Mouse (Mus musculus) mature B cell (primary cell): ENCODE measurements around the gene Btnl2.

Experiments used
- in situ Hi-C: fragments of 300-500 bp; cut with MboI; formaldehyde crosslinking; loops from 2 replicates; pipeline ENCODE4 v1.14.3; 2019

Btnl2 gene

DNA sequence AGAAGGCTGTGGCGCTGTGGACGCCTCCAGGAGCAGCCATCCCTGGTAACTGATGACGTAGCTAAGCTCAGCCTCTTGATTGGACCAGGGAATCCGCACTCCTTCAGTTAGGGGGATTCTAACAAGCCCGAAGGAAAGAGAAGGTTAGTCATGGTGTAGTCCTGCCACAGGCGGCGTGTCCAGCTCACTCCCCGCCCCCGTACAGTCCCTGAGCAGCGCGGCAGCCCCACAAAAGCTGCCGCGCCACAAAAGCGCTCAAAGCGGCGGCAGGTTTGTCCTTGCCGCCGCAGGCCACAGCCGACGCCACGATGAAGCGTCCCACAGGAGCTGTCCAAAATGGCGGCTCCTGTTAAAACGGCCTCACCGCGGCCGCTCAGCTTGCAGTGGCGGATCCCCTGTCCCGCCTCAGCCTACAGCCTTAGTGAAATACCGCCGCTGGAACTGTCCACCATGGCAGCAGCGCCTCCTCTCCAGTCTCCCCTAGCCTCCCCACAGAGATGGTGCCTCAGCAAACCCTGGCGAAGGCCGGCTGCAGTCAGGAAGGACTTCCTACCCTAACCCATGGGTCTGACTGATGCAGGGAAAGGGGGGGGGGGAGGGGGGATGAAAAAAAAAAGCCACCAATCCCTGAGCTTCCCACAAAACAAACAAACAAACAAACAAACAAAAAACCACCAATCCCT, 44.2 kb downstream of the Btnl2 start, which contains the start of gene BC051142:
Gene BC051142 (plus strand): TSS at position 110 of the 683 bp plus-strand sequence.
- in situ Hi-C loops, result no loop called here

DNA sequence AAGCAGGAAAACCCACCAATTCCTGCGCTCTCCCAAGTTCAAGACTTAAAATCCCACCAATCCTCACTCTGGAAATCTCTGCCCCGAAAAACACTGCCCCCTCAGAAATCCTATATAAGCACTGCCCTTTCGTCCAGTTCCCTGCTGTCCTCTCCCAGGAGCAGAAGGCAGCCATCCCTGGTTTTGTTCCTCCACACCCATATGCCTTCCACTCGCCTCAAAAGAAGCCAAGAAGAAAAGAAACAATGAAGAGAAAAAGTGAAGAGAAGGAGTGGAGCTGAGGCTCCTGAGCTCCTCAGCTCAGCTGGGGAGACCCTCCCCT, 44.7 kb downstream of the Btnl2 start:
- in situ Hi-C loops, result no loop called here

DNA sequence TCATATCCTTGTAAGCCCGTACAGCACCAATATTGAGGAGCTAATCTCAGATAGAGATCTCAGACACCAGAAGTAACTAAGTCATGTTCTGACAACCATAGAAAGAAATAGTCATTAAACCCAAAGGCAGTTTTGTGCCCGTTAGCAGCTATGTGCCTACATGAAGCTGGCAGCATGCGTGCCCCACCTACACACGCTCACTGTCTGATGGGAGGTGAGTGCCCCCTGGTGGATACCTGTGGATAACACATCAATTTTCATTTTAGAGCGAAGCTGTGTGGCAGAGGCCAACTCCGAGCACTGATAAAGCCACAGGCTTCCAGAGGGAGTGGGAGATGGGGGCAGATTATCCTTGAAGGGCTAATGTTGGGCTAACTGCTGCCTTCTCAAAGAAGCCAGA, 56.5 kb downstream of the Btnl2 start:
- in situ Hi-C loops, result no loop called here
